Mouse (Mus musculus) stomach, postnatal 0 days (tissue): ENCODE data around the gene Slain2. TPM values are rescaled to one million over a fixed set of nuclear protein-coding genes. Genes with fewer than 3 reads are reported as not detected.
A peak's percentile ranks its signal among the peaks of the same experiment; 100 is the strongest.

ENCODE experiments used
- ATAC-seq: fragments of 200-750 bp; cut with Nextera tagmentation; 2 replicates; pipeline ENCODE4 v1.8.0; 2017; ENCODE audit not compliant: low FRiP score, low TSS enrichment
- DNase-seq: peaks from one replicate; pipeline ENCODE4 v3.0.0-alpha.2; 2016; ENCODE audit warnings: low spot score
- H3K27ac ChIP-seq: fragments of 300-500 bp; sonication (generic); replicated peaks from 2 replicates; pipeline ENCODE4 v1.5.1; 2014; ENCODE audit warnings: mild to moderate bottlenecking, control low read depth
- H3K27me3 ChIP-seq: fragments of 300-500 bp; sonication (generic); 2 replicates; pipeline ENCODE4 v1.6.1; 2014; ENCODE audit warnings: low read length; ENCODE audit not compliant: control insufficient read depth, insufficient read depth
- H3K36me3 ChIP-seq: fragments of 300-500 bp; sonication (generic); 2 replicates; pipeline ENCODE4 v1.6.1; 2014; ENCODE audit warnings: low read length, mixed read lengths; ENCODE audit not compliant: control insufficient read depth, insufficient read depth
- H3K4me1 ChIP-seq: fragments of 300-500 bp; sonication (generic); replicated peaks from 2 replicates; pipeline ENCODE4 v1.6.1; 2014; ENCODE audit warnings: antibody characterized with exemption; ENCODE audit not compliant: control insufficient read depth, insufficient read depth
- H3K4me2 ChIP-seq: fragments of 300-500 bp; sonication (generic); replicated peaks from 2 replicates; pipeline ENCODE4 v1.6.1; 2014; ENCODE audit warnings: low read depth, mild to moderate bottlenecking, control low read depth, moderate library complexity
- H3K4me3 ChIP-seq: fragments of 300-500 bp; sonication (generic); 2 replicates; pipeline ENCODE4 v1.5.1; 2014; ENCODE audit warnings: low read depth, low read length, control low read depth
- H3K9ac ChIP-seq: fragments of 300-500 bp; sonication (generic); 2 replicates; pipeline ENCODE4 v1.6.1; 2014; ENCODE audit warnings: mild to moderate bottlenecking, low read length, control low read depth, mixed read lengths
- H3K9me3 ChIP-seq: fragments of 300-500 bp; sonication (generic); 2 replicates; pipeline ENCODE4 v1.6.1; 2016; ENCODE audit warnings: low read length; ENCODE audit not compliant: control insufficient read depth
- CTCF ChIP-seq: IDR thresholded peaks from 2 replicates; pipeline ENCODE4 v1.5.1; 2016; ENCODE audit warnings: antibody characterized with exemption, low read depth, mild to moderate bottlenecking, moderate library complexity
- EP300 ChIP-seq: optimal IDR thresholded peaks from 2 replicates; pipeline ENCODE3; 2016; ENCODE audit warnings: antibody characterized with exemption
- WGBS: fragments of 180-500 bp; shearing (Covaris S2); extraction: QIAGEN DNeasy Blood & Tissue Kit; methylation state at CpG from one replicate; pipeline ENCODE4 v1.1.7; 2014; 5-methylcytosine and 5-hydroxymethylcytosine counted together
- polyA plus RNA-seq: library from polyadenylated mRNA; unstranded; fragments of >200 nt; fragmentation: Nextera tagmentation; extraction: Ambion mirVana; gene quantifications from 2 replicates; pipeline ENCODE4 v1.2.1, GENCODE M21; 2015

Slain2 gene
- polyA plus RNA-seq, 1 experiment from 2014 or later, result 10.0 TPM

- Histone ChIP-seq H3K36me3 (no peaks in the 10 kb centered on the region), H3K4me1 (no peaks in the 10 kb centered on the region), H3K9ac (no peak overlapping the region), H3K4me3 (no peak overlapping the region), H3K4me2 (no peak overlapping the region), H3K9me3 (no peaks in the 10 kb centered on the region), H3K27ac (no peak overlapping the region), H3K27me3 (no peaks in the 10 kb centered on the region)
- 55% methylated on average over 6 of the region's 6 CpGs for WGBS
- DNase-seq, result no peak
- no peak for TF ChIP-seq CTCF
- no peak for TF ChIP-seq EP300
- ATAC-seq, result no peak
These were observed 16.1 kb upstream of the Slain2 start for GRCm38 (mm10) chr5:72897998-72898397.

GRCm38 (mm10) chr5:72899255-72899654 lies 14.8 kb upstream of the Slain2 start:
- TF ChIP-seq CTCF, result no peak
- TF ChIP-seq EP300, result no peak
- H3K36me3 ChIP-seq, result no peaks in the 10 kb centered on the region
- DNase-seq, result no peak
- ATAC-seq, result no peak
- 77% methylated on average over 8 of the region's 8 CpGs for WGBS
- H3K9me3 ChIP-seq, result no peaks in the 10 kb centered on the region
- no peak overlapping the region for H3K4me2 ChIP-seq
- no peak overlapping the region for H3K4me3 ChIP-seq
- H3K9ac ChIP-seq, result no peak overlapping the region
- no peaks in the 10 kb centered on the region for H3K27me3 ChIP-seq
- no peaks in the 10 kb centered on the region for H3K4me1 ChIP-seq
- H3K27ac ChIP-seq, result no peak overlapping the region

GRCm38 (mm10) chr5:72901866-72902265 lies 12.2 kb upstream of the Slain2 start:
- Histone ChIP-seq H3K27ac (no peak overlapping the region), H3K4me2 (no peak overlapping the region), H3K9ac (no peak overlapping the region), H3K4me1 (no peaks in the 10 kb centered on the region), H3K27me3 (no peaks in the 10 kb centered on the region), H3K4me3 (no peak overlapping the region), H3K9me3 (no peaks in the 10 kb centered on the region), H3K36me3 (no peaks in the 10 kb centered on the region)
- DNase-seq (no peak), ATAC-seq (no peak)
- no peak for TF ChIP-seq CTCF
- TF ChIP-seq EP300, result no peak
- 86% methylated on average over 4 of the region's 4 CpGs for WGBS

GRCm38 (mm10) chr5:72902312-72902711 lies 11.8 kb upstream of the Slain2 start:
- Histone ChIP-seq H3K4me3 (no peak overlapping the region), H3K9ac (no peak overlapping the region), H3K9me3 (no peaks in the 10 kb centered on the region), H3K27me3 (no peaks in the 10 kb centered on the region), H3K4me1 (no peaks in the 10 kb centered on the region), H3K36me3 (no peaks in the 10 kb centered on the region), H3K4me2 (no peak overlapping the region), H3K27ac (no peak overlapping the region)
- WGBS, result 71% methylated on average over 3 of the region's 3 CpGs
- TF ChIP-seq CTCF (no peak), EP300 (no peak)
- no peak for DNase-seq
- ATAC-seq, result no peak

- 63% methylated on average over 3 of the region's 3 CpGs for WGBS
- DNase-seq, result no peak
These were observed 11.1 kb upstream of the Slain2 start for GRCm38 (mm10) chr5:72902876-72903516.

GRCm38 (mm10) chr5:72904903-72905790 lies 9.0 kb upstream of the Slain2 start:
- no peaks in the 10 kb centered on the region for H3K4me1 ChIP-seq
- H3K4me2 ChIP-seq, result no peak overlapping the region
- no peak for DNase-seq
- H3K27ac ChIP-seq, result no peak overlapping the region; the same call in 1 of the 2 replicates
- peak; percentile 85 for ATAC-seq
- TF ChIP-seq EP300 (no peak), CTCF (no peak)
- no peaks in the 10 kb centered on the region for H3K27me3 ChIP-seq
- H3K4me3 ChIP-seq, result no peak overlapping the region
- no peaks in the 10 kb centered on the region for H3K9me3 ChIP-seq
- 64% methylated on average over 18 of the region's 18 CpGs for WGBS
- H3K9ac ChIP-seq, result no peak overlapping the region
- no peaks in the 10 kb centered on the region for H3K36me3 ChIP-seq

More at GRCm38 (mm10) chr5:72902876-72903516, 11.1 kb upstream of the Slain2 start:
- Histone ChIP-seq H3K27ac (no peak overlapping the region), H3K4me2 (no peak overlapping the region), H3K4me3 (no peak overlapping the region), H3K9me3 (no peaks in the 10 kb centered on the region), H3K9ac (no peak overlapping the region), H3K27me3 (no peaks in the 10 kb centered on the region), H3K4me1 (no peaks in the 10 kb centered on the region), H3K36me3 (no peaks in the 10 kb centered on the region)
- ATAC-seq, result no peak
- TF ChIP-seq EP300, result no peak
- TF ChIP-seq CTCF, result no peak
